Mouse (Mus musculus) R1 (cell line): Measurements from ENCODE around the gene Gtf2h4.

ENCODE experiments used
- DNase-seq: peaks from one replicate; pipeline ENCODE4 v3.0.0-alpha.2; 2018; ENCODE audit warnings: low read depth, low spot score

Gene Gtf2h4

DNA sequence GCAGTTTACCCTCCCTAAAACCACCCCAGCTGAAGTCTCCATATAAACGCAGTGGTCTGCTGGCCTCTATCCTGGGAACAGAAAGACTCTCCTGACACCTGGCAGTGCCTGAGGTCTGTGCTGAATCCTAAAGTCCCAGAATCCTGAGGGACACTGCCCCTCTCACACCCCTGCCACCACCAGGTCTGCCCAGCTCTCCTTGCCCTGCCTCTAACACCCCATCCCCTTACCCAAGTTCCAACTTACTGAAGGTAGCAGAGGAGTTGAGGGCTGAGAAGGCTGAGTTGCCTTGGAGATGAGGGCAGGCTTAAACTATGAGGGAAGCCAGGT, 23.9 kb upstream of the Gtf2h4 start:
- no peak for DNase-seq

DNA sequence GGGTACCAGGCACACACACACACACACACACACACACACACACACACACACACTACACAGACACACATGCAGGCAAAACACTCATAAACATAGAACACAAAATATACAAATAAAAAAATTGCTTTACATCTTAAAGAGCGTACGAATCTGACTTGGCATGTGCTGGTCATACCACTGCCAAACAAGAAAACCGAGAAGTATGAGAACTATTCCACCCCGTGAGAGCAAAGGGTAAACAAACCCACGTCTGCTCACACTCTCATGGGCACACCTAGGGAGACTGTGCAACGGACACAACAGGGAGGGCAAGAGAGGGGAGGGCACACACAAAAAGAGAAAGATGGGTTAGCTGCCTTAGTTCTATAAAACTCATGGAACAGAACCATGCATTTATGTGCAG, 23.2 kb upstream of the Gtf2h4 start:
- no peak for DNase-seq

GRCm38 (mm10) chr17:35695289-35695688, 21.8 kb upstream of the Gtf2h4 start:
- peak; percentile 89 for DNase-seq

GRCm38 (mm10) chr17:35693906-35694305, 20.4 kb upstream of the Gtf2h4 start:
- DNase-seq: no peak

DNA sequence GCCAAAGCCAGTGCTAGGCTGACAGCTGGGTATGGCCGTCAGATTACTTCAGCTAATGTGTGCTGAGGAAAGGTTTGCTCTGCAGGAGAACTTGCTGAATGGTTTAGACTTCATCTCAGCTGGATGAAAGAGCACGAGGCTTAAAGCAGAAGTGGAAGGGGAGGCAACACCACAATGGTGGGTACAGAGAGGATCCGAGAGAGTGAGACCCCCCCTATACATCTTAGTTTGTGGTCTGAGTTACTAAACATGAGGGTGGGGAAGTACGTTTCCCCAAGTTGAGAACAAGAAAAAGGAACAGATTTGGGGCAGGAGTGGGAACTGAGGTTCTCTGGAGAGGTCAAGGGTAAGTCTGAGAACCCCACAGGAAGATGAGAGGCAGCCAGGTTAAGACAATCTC, 18.8 kb upstream of the Gtf2h4 start:
- DNase-seq: no peak

GRCm38 (mm10) chr17:35691811-35692210, 18.3 kb upstream of the Gtf2h4 start:
- DNase-seq: no peak

- DNase-seq: peak; percentile 62
Observed at GRCm38 (mm10) chr17:35689936-35690645, 16.6 kb upstream of the Gtf2h4 start.

DNA sequence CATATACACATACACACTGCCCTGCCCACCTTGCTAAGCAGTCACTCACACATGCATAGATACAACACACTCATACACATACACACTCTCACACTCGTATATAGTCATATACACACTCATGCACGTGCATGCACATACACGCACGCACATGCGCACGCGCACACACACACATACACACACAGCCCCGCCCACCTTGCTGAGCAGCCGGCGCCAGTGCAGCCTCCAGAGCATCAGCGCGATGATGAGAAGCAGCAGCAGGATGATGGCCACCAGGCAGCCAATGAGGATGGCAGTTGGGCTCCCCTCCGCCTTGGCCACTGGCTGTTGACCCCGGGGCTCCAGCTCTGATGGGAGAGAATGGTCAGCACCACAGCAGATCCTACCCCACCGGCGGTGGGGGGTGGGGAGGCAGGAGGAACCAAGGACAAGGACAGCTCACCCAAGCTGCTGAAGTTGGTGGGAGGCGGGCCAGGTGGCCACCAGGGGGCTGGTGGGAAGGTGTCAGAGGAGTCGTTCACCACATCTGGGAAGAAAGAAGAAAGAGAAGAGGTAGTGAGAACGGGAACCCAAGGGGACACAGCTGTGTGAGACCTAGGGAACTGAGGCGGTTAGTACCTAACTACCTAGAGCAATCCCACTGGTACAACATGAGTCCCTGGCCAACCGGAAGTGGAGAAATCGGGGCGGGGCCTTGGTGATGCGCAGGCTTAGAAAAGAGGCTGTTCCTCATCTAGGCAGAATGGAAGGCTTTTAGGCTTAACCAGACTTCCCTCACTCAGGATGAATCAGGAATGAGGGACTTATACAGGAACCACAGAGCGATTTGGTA, 15.0 kb upstream of the Gtf2h4 start:
- peak; percentile 72 for DNase-seq

GRCm38 (mm10) chr17:35685061-35685460, 11.5 kb upstream of the Gtf2h4 start:
- peak; percentile 65 for DNase-seq

DNA sequence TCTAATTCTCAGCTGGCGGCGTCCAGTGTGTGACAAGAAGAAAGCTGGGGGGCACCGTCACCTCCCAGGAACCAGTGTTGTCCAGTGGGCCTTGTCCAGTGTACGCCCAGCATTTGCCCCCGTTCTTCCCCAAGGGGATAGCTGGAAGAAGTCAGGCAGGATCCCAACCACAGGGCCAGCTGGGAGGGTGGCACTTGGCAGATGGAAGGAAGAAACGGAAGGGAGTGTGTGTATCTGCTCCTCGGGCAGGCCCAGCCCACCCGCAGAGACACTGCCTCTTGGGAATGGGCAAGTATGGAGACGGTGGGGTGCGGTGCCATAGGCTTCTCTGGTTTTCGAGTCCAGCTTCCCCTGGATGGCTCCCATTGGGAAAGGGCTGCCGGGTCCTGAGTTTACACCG, 8.4 kb upstream of the Gtf2h4 start:
- DNase-seq: no peak

GRCm38 (mm10) chr17:35680591-35680990, 7.1 kb upstream of the Gtf2h4 start:
- DNase-seq: no peak

GRCm38 (mm10) chr17:35672527-35672926, 1.0 kb downstream of the Gtf2h4 start:
- DNase-seq: no peak

DNA sequence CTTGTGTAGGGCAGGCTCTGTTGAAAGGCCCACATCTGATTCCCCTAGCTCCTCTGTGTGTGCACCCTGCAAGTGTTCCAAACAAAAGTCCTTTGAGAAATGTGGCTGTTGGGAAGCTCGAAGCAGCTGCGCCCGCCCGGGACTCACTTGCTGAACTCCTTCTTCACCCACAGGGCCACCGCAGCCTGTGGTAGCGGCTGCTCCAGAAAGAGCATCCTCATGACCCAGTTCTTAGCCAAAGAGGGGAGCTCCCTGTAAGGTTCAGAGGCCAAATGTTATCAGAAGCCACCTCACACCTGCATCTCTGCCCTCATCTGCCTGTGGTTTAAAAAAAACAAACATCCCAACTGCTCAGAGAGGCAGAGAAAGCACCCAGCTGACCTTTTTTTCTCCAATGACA, 1.7 kb downstream of the Gtf2h4 start:
- no peak for DNase-seq

- no peak for DNase-seq
Observed at GRCm38 (mm10) chr17:35669731-35670130, 3.8 kb downstream of the Gtf2h4 start.

DNA sequence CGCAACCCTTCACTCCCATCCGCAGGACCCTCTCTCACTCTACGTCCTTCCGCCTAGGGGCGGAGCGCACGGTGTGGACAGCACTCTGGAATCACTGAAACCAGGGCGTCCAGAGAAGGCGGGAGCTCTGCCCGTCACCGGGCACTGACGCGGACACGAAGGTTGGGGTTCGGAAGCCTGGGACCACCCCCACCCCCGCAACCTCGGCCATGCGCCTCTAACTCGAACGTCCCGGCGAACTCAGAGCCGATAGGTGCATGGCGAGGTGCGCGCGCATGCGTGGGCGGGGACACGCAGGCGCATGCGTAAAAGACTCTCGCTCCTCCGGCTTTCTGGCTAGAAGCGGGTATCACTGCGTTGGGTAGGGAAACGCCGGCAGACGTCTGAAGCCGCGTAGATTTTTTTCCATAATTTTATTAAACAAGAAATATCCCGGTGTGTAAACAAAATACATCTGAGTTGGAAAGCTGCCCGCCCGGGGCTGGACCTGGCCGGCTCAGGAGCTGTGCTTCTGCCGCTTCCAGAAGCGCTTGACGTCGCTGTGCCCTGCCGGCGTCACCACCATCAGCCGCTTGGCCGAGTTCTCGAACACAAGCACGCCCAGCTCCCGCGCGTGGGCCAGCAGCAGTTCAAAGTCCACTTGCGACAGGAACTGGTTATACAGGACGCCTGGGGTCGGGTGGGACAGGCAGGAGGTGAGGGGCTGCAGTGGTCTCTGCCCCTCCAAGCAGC, 6.0 kb downstream of the Gtf2h4 start, which contains the start of gene Vars2:
TSS of gene Vars2 (minus strand) at position 259 of the 732 bp plus-strand sequence.
- DNase-seq: peak; percentile 94

DNA sequence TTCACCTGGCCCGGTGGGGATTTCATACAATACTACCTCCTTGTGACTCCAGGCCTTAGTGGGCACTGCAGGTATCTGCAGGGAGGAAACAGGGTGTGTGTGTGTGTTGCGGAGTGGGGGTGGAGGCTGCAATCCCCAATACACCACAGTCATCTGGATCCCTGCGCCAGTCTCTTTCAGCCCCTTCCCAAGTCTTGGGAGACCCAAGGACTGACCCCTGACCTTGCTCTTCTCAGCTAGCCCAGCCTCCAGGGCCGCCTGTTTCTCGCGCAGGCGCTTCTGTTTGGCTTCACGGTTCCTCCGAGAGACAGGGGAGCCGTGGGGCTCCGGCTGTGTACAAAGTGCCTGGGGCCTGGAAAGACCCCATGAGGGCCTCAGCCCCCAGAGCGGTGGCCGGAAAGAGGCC, 6.7 kb downstream of the Gtf2h4 start:
- DNase-seq: peak; percentile 64

DNA sequence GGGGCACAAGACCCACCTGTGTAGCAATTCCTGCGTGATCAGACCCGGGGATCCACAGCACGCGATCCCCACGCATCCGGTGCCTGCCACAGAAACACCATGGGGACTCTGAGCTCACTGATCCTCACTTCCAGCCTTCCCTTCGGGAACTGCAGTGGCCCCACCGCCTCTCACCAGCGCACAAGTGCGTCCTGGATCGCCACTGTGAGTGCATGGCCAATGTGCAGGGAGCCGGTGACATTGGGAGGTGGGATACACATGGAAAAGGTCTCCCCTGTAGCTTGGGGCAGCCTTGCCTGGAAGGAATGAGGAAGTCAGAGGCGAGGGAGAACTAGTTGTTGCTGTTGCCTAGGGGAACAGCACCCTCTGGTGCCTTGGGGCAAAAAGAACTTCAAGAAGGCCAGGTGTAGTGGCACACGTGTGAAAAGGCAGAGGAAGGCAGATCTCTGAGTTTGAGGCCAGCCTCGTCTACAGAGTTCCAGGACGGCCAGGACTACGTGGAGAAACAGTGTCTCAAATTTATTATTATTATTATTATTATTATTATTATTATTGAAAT, 7.5 kb downstream of the Gtf2h4 start:
- peak; percentile 74 for DNase-seq

GRCm38 (mm10) chr17:35653086-35653485, 20.5 kb downstream of the Gtf2h4 start:
- DNase-seq: peak; percentile 27

GRCm38 (mm10) chr17:35649429-35649828, 24.1 kb downstream of the Gtf2h4 start:
- no peak for DNase-seq

GRCm38 (mm10) chr17:35643609-35644236, 29.8 kb downstream of the Gtf2h4 start, which contains the start of gene Mucl3:
Gene Mucl3 (minus strand): TSS chr17:35643695.
- DNase-seq: no peak

DNA sequence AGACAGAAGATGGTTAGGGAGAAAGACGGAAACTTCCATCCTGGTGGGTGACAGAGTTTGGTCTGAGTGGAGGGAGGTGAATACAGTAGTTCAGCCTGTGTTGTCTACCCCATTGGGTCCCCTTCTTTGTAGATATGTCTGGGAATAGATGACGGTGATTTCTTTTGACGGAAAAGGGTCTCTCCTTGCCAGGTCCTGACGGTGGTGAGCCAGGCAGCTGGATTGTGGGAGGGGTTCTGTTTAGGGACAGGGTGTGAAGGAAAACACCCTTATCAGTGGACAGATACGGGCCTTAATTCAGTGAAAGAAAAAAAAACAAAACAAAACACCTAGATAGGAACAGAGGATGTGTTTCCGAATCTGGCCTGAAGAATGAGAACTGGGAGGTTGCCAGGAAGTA, 34.2 kb downstream of the Gtf2h4 start:
- DNase-seq: no peak
